Mouse (Mus musculus) intestine, embryonic 15.5 days (tissue): Measurements from ENCODE around the gene Inca1. TPM values are rescaled to one million over a fixed set of nuclear protein-coding genes. Genes with fewer than 3 reads are reported as not detected.

Experiments
- ATAC-seq: fragments of 200-750 bp; cut with Nextera tagmentation; 2 replicates; pipeline ENCODE4 v1.8.0; 2017; ENCODE audit warnings: moderate TSS enrichment, moderate library complexity
- H3K27ac ChIP-seq: fragments of 300-500 bp; sonication (generic); 2 replicates; pipeline ENCODE4 v1.5.1; 2015; ENCODE audit warnings: mild to moderate bottlenecking, inconsistent platforms
- H3K27me3 ChIP-seq: fragments of 300-500 bp; sonication (generic); replicated peaks from 2 replicates; pipeline ENCODE4 v1.6.1; 2015; ENCODE audit warnings: inconsistent platforms
- H3K36me3 ChIP-seq: fragments of 300-500 bp; sonication (generic); 2 replicates; pipeline ENCODE4 v1.6.1; 2015; ENCODE audit warnings: inconsistent platforms
- H3K4me1 ChIP-seq: fragments of 300-500 bp; sonication (generic); replicated peaks from 2 replicates; pipeline ENCODE4 v1.6.1; 2015; ENCODE audit warnings: inconsistent platforms
- H3K4me2 ChIP-seq: fragments of 300-500 bp; sonication (generic); replicated peaks from 2 replicates; pipeline ENCODE4 v1.6.1; 2015; ENCODE audit warnings: mild to moderate bottlenecking, inconsistent platforms
- H3K4me3 ChIP-seq: fragments of 300-500 bp; sonication (generic); replicated peaks from 2 replicates; pipeline ENCODE4 v1.5.1; 2015; ENCODE audit warnings: inconsistent platforms
- H3K9ac ChIP-seq: fragments of 300-500 bp; sonication (generic); 2 replicates; pipeline ENCODE4 v1.6.1; 2015; ENCODE audit warnings: inconsistent platforms
- H3K9me3 ChIP-seq: fragments of 300-500 bp; sonication (generic); 2 replicates; pipeline ENCODE4 v1.6.1; 2016; ENCODE audit warnings: inconsistent platforms
- WGBS: fragments of 180-500 bp; shearing (Covaris S2); methylation state at CpG from one replicate; pipeline ENCODE4 v1.1.7; 2015; 5-methylcytosine and 5-hydroxymethylcytosine counted together
- polyA plus RNA-seq: library from polyadenylated mRNA; unstranded; fragments of >200 nt; fragmentation: Nextera tagmentation; extraction: Ambion mirVana; gene quantifications from 2 replicates; pipeline ENCODE4 v1.2.1, GENCODE M21; 2015

Gene Inca1
- polyA plus RNA-seq, 1 experiment from 2014 or later = 1.4 TPM

GRCm38 (mm10) chr11:70666687-70667086, 33.3 kb downstream of the Inca1 start:
- no peak for ATAC-seq
- Histone ChIP-seq H3K4me1 (peaks cover 17% of the 10 kb centered on the region), H3K4me2 (no peak overlapping the region), H3K9me3 (no peaks in the 10 kb centered on the region), H3K27me3 (no peaks in the 10 kb centered on the region), H3K9ac (no peak overlapping the region), H3K36me3 (peaks cover 25% of the 10 kb centered on the region), H3K4me3 (no peak overlapping the region), H3K27ac (no peak overlapping the region)
- 94% methylated on average over 8 of the region's 8 CpGs for WGBS

GRCm38 (mm10) chr11:70664741-70665140, 35.2 kb downstream of the Inca1 start:
- H3K27me3 ChIP-seq = no peaks in the 10 kb centered on the region
- no peak for ATAC-seq

GRCm38 (mm10) chr11:70663957-70664356, 36.0 kb downstream of the Inca1 start:
- WGBS = 85% methylated on average over 6 of the region's 6 CpGs
- Histone ChIP-seq H3K27ac (no peak overlapping the region), H3K4me1 (peaks cover 10% of the 10 kb centered on the region), H3K9me3 (no peaks in the 10 kb centered on the region), H3K9ac (no peak overlapping the region), H3K4me3 (no peak overlapping the region), H3K27me3 (no peaks in the 10 kb centered on the region), H3K36me3 (peaks cover 31% of the 10 kb centered on the region), H3K4me2 (no peak overlapping the region)
- no peak for ATAC-seq

More at GRCm38 (mm10) chr11:70664741-70665140, 35.2 kb downstream of the Inca1 start:
- Histone ChIP-seq H3K36me3 (peaks cover 31% of the 10 kb centered on the region), H3K4me2 (no peak overlapping the region), H3K9me3 (no peaks in the 10 kb centered on the region), H3K4me3 (no peak overlapping the region), H3K27ac (no peak overlapping the region), H3K9ac (no peak overlapping the region), H3K4me1 (peaks cover 10% of the 10 kb centered on the region)
- WGBS = 94% methylated on average over 9 of the region's 9 CpGs

GRCm38 (mm10) chr11:70663101-70663500, 36.9 kb downstream of the Inca1 start:
- Histone ChIP-seq H3K4me3 (no peak overlapping the region), H3K4me1 (peaks cover 16% of the 10 kb centered on the region), H3K9ac (no peak overlapping the region), H3K9me3 (no peaks in the 10 kb centered on the region), H3K27me3 (no peaks in the 10 kb centered on the region), H3K36me3 (peaks cover 31% of the 10 kb centered on the region), H3K27ac (no peak overlapping the region), H3K4me2 (no peak overlapping the region)
- ATAC-seq = no peak
- WGBS = 92% methylated on average over 8 of the region's 8 CpGs

GRCm38 (mm10) chr11:70660571-70660970, 39.4 kb downstream of the Inca1 start:
- no peak for ATAC-seq
- Histone ChIP-seq H3K4me1 (peaks cover 29% of the 10 kb centered on the region), H3K9me3 (no peaks in the 10 kb centered on the region), H3K27ac (no peak overlapping the region), H3K9ac (no peak overlapping the region), H3K4me3 (no peak overlapping the region), H3K4me2 (no peak overlapping the region), H3K36me3 (peaks cover 26% of the 10 kb centered on the region), H3K27me3 (no peaks in the 10 kb centered on the region)
- WGBS = 85% methylated on average over 8 of the region's 8 CpGs

GRCm38 (mm10) chr11:70658942-70659341, 41.0 kb downstream of the Inca1 start:
- Histone ChIP-seq H3K27me3 (no peaks in the 10 kb centered on the region), H3K4me3 (no peak overlapping the region), H3K27ac (0 out of 2 replicates have a peak overlapping the region, but pooled peaks have one; percentile 15), H3K4me2 (no peak overlapping the region), H3K4me1 (peaks cover 31% of the 10 kb centered on the region), H3K36me3 (peaks cover 17% of the 10 kb centered on the region), H3K9me3 (no peaks in the 10 kb centered on the region), H3K9ac (no peak overlapping the region)
- 61% methylated on average over 8 of the region's 8 CpGs for WGBS
- ATAC-seq = no peak

- Histone ChIP-seq H3K27ac (no peak overlapping the region), H3K4me1 (peaks cover 31% of the 10 kb centered on the region), H3K9me3 (no peaks in the 10 kb centered on the region), H3K4me2 (no peak overlapping the region), H3K4me3 (no peak overlapping the region), H3K27me3 (no peaks in the 10 kb centered on the region), H3K9ac (no peak overlapping the region), H3K36me3 (peaks cover 16% of the 10 kb centered on the region)
- WGBS = 82% methylated on average over 5 of the region's 5 CpGs
- no peak for ATAC-seq
Observed at GRCm38 (mm10) chr11:70658521-70658920, 41.4 kb downstream of the Inca1 start.

GRCm38 (mm10) chr11:70657991-70658390, 42.0 kb downstream of the Inca1 start:
- ATAC-seq = no peak

GRCm38 (mm10) chr11:70657573-70657972, 42.4 kb downstream of the Inca1 start:
- no peaks in the 10 kb centered on the region for H3K27me3 ChIP-seq
- 43% methylated on average over 6 of the region's 6 CpGs for WGBS
- 0 out of 2 replicates have a peak overlapping the region, but pooled peaks have one; percentile 10 for H3K4me2 ChIP-seq
- H3K36me3 ChIP-seq = peaks cover 12% of the 10 kb centered on the region
- H3K27ac ChIP-seq = no peak overlapping the region
- ATAC-seq = no peak
- H3K9me3 ChIP-seq = no peaks in the 10 kb centered on the region
- peaks cover 32% of the 10 kb centered on the region for H3K4me1 ChIP-seq
- H3K4me3 ChIP-seq = no peak overlapping the region
- H3K9ac ChIP-seq = 0 out of 2 replicates have a peak overlapping the region, but pooled peaks have one; percentile 18

More at GRCm38 (mm10) chr11:70657991-70658390, 42.0 kb downstream of the Inca1 start:
- peaks cover 31% of the 10 kb centered on the region for H3K4me1 ChIP-seq
- 0 out of 2 replicates have a peak overlapping the region, but pooled peaks have one; percentile 10 for H3K4me2 ChIP-seq
- no peak overlapping the region for H3K4me3 ChIP-seq
- no peaks in the 10 kb centered on the region for H3K27me3 ChIP-seq
- peaks cover 13% of the 10 kb centered on the region for H3K36me3 ChIP-seq
- peak overlapping the region; percentile 18; the same call in 1 of the 2 replicates for H3K9ac ChIP-seq
- H3K27ac ChIP-seq = no peak overlapping the region
- H3K9me3 ChIP-seq = no peaks in the 10 kb centered on the region
- WGBS = 60% methylated on average over 9 of the region's 9 CpGs

- Histone ChIP-seq H3K4me1 (peaks cover 37% of the 10 kb centered on the region), H3K36me3 (peaks cover 15% of the 10 kb centered on the region), H3K9me3 (no peaks in the 10 kb centered on the region), H3K27ac (peak within 1 kb of the TSS; percentile 99), H3K4me3 (peak within 1 kb of the TSS; percentile 99), H3K9ac (peak within 1 kb of the TSS; percentile 98), H3K4me2 (peak within 1 kb of the TSS; percentile 87), H3K27me3 (no peaks in the 10 kb centered on the region)
- ATAC-seq = no peak
- 26% methylated on average over 3 of the region's 3 CpGs for WGBS
Observed at GRCm38 (mm10) chr11:70656964-70657363, 43.0 kb downstream of the Inca1 start, which contains the start of gene Eno3. Gene Eno3, plus strand, starts transcription at chr11:70657202.

GRCm38 (mm10) chr11:70656456-70656927, 43.5 kb downstream of the Inca1 start:
- no peak for ATAC-seq
- Histone ChIP-seq H3K27ac (peak overlapping the region; percentile 99), H3K4me3 (peak overlapping the region; percentile 99), H3K9ac (peak overlapping the region; percentile 98), H3K4me1 (peaks cover 41% of the 10 kb centered on the region), H3K36me3 (peaks cover 18% of the 10 kb centered on the region), H3K27me3 (no peaks in the 10 kb centered on the region), H3K4me2 (peak overlapping the region; percentile 87), H3K9me3 (no peaks in the 10 kb centered on the region)
- WGBS = 13% methylated on average over 16 of the region's 16 CpGs

GRCm38 (mm10) chr11:70655571-70656455, 44.1 kb downstream of the Inca1 start:
- Histone ChIP-seq H3K9me3 (no peaks in the 10 kb centered on the region), H3K36me3 (peaks cover 22% of the 10 kb centered on the region), H3K9ac (peak overlapping the region; percentile 98), H3K27me3 (no peaks in the 10 kb centered on the region), H3K4me1 (peaks cover 47% of the 10 kb centered on the region), H3K27ac (peak overlapping the region; percentile 99), H3K4me3 (peak overlapping the region; percentile 99), H3K4me2 (peak overlapping the region; percentile 87)
- peak; percentile 39 for ATAC-seq
- WGBS = under 1% methylated on average over 61 of the region's 61 CpGs
